Mouse (Mus musculus) kidney, adult 2 months (tissue): ENCODE measurements at regions not wholly inside any gene's neighbourhood (a gene's known extent, or its start where the extent isn't known, plus 50 kb on each side); places are given as distances from the start of the nearest gene placed in this dataset.

ENCODE experiments used
- CTCF ChIP-seq: fragments of 200-500 bp; conservative IDR thresholded peaks from 2 replicates; pipeline ENCODE4 v1.5.1; 2011; ENCODE audit warnings: low read depth, mild to moderate bottlenecking, control low read depth, low read length, moderate library complexity, mixed read lengths; ENCODE audit not compliant: insufficient read depth, insufficient read length
- POLR2A ChIP-seq: fragments of 200-500 bp; IDR thresholded peaks from one replicate; pipeline ENCODE4 v1.6.1; 2011; ENCODE audit warnings: low read depth, low read length, control low read depth

DNA sequence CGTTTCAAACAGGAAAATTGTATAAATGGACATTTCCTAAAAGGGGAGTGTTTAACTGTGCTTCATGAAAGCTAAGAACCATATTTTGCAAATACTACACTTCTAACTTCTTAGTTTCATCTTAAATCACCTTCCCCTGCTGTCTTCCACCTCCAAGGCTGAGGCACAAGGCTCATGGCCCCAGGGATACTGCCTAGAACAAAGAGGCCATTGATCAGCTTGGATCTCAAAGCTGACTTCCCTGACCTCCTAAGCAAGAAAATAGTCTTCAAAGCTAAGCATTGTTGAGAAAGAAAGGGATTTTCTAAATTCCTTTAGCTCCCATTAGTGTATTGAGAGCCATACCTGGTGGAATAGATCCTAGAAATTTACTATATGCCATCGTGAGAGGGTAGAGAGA, 501.6 kb downstream of the Bnc2 start:
- no peak for TF ChIP-seq CTCF
- TF ChIP-seq POLR2A = no peak
